Mouse (Mus musculus): ENCODE results near the gene Pole4.

- TF ChIP-seq CTCF (IDR thresholded peaks at IDR 0.05; ENCODE audit: control insufficient read depth, insufficient read depth, low read length), result no peak
- TF ChIP-seq POLR2A (IDR thresholded peaks at IDR 0.05; ENCODE audit: borderline replicate concordance, control insufficient read depth, low read depth, low read length), result no peak
These were observed 109.6 kb downstream of the Pole4 start for GRCm38 (mm10) chr6:82595461-82596090.
